26 mouse cellular contexts compared by ENCODE assay signal in the genomic region with DNA sequence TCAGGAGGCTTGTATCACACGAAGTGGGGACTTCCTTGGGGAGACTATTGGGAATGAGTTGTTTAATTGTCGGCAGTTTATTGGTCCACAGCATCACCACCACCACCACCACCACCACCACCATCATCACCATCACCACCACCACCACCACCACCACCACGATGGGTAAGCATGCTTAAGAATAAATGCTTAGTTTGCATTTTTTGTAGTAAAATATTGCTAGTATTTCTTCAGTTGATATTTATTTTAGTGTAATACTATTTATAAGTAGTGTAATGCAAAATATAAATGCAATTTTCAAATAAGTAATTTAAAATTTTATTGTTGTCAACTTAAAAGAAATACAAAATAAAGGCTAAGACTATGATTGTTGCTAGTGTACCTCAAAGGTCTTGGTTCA.
"Had no signal": no experiment of that assay in that cellular context is flagged by ENCODE, and none has a peak within 500 bp of the region (broad histone marks: within the 10 kb centered on the region; RNA-seq: fewer than 3 reads in every experiment).

No protein-coding gene starts in this region.

- H3K4me3 ChIP-seq: embryonic facial prominence, embryonic 10.5 days; embryonic facial prominence, embryonic 12.5 days; embryonic facial prominence, embryonic 13.5 days; embryonic facial prominence, embryonic 15.5 days; erythroblast, embryonic 14.5 days; forebrain, embryonic 10.5 days; forebrain, embryonic 12.5 days; forebrain, embryonic 13.5 days; forebrain, embryonic 15.5 days; gastrocnemius, adult 2 months; heart, adult 2 months; heart, embryonic 10.5 days had no signal

- H3K4me2 ChIP-seq: embryonic facial prominence, embryonic 12.5 days; embryonic facial prominence, embryonic 13.5 days; embryonic facial prominence, embryonic 15.5 days; forebrain, embryonic 12.5 days; forebrain, embryonic 13.5 days; forebrain, embryonic 15.5 days had no signal

- H3K9me3 ChIP-seq: embryonic facial prominence, embryonic 10.5 days; embryonic facial prominence, embryonic 12.5 days; embryonic facial prominence, embryonic 13.5 days; embryonic facial prominence, embryonic 15.5 days; forebrain, embryonic 10.5 days; forebrain, embryonic 12.5 days; forebrain, embryonic 13.5 days; forebrain, embryonic 15.5 days; heart, embryonic 10.5 days had no signal

- H3K27ac ChIP-seq: embryonic facial prominence, embryonic 10.5 days; embryonic facial prominence, embryonic 12.5 days; embryonic facial prominence, embryonic 13.5 days; embryonic facial prominence, embryonic 15.5 days; forebrain, embryonic 10.5 days; forebrain, embryonic 12.5 days; forebrain, embryonic 13.5 days; forebrain, embryonic 15.5 days; gastrocnemius, adult 2 months; heart, adult 2 months; heart, embryonic 10.5 days had no signal

- H3K9ac ChIP-seq: embryonic facial prominence, embryonic 12.5 days; embryonic facial prominence, embryonic 13.5 days; embryonic facial prominence, embryonic 15.5 days; forebrain, embryonic 12.5 days; forebrain, embryonic 13.5 days; forebrain, embryonic 15.5 days; forebrain, postnatal 0 days had no signal

- ATAC-seq: forebrain, embryonic 13.5 days; forebrain, embryonic 14.5 days; forebrain, embryonic 15.5 days; forebrain, embryonic 16.5 days; forebrain, postnatal 0 days had no signal

- H3K27me3 ChIP-seq: embryonic facial prominence, embryonic 12.5 days; embryonic facial prominence, embryonic 13.5 days; embryonic facial prominence, embryonic 15.5 days; forebrain, embryonic 12.5 days; forebrain, embryonic 13.5 days; forebrain, embryonic 15.5 days had no signal

- DNase-seq: cerebellum, postnatal 10 days; cerebellum, postnatal 14 days; cerebellum, postnatal 25 days; cerebellum, postnatal 36 days; embryo, embryonic 11 days; forebrain, postnatal 0 days; gastrocnemius, adult 2 months; gastrocnemius, postnatal 10 days; gastrocnemius, postnatal 14 days; gastrocnemius, postnatal 25 days; gastrocnemius, postnatal 36 days; heart, adult 11 months; heart, adult 18-20 months; heart, adult 2 months had no signal

- H3K4me1 ChIP-seq: embryonic facial prominence, embryonic 10.5 days; embryonic facial prominence, embryonic 12.5 days; embryonic facial prominence, embryonic 13.5 days; embryonic facial prominence, embryonic 15.5 days; forebrain, embryonic 10.5 days; forebrain, embryonic 12.5 days; forebrain, embryonic 13.5 days; forebrain, embryonic 15.5 days had no signal
